Mouse (Mus musculus): ENCODE data around the gene Slc4a4.

DNA sequence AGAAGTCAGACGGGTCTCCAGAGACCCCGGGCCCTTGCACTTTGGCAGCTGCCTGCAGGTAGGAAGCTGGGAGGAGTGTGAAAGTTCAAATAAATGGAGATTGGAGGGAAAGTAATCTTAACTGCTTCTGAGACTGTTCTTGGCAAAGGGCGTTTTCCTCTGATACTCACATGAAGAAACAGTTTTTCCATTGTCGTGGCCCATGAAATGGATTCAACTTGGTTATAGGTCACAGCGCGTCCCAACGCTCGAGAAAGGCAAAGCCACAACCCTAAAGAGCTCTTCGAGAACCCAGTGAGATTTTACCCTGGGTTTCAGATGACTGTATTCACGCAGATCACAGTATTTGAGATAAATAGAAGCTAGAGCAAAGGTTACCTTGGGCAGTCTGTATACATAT is 31.0 kb downstream of the Slc4a4 start:
- TF ChIP-seq CTCF (IDR thresholded peaks at IDR 0.05; ENCODE audit: extremely low read depth, insufficient read depth, low read length) (no peak), POLR2A (IDR thresholded peaks at IDR 0.05; ENCODE audit: extremely low read depth, insufficient read depth, low read length) (no peak)
